Mouse (Mus musculus) heart, adult 2 months (tissue): ENCODE measurements around the gene Pcgf1. TPM values are rescaled to one million over a fixed set of nuclear protein-coding genes. Genes with fewer than 3 reads are reported as not detected.

Experiments
- DNase-seq, 2 experiments: peaks; one replicate each; pipeline ENCODE4 v3.0.0; 2021
- H3K27ac ChIP-seq: fragments of 200-600 bp; 2 replicates; pipeline ENCODE4 v1.8.1; 2022
- H3K27me3 ChIP-seq: fragments of 200-500 bp; 2 replicates; pipeline ENCODE4 v1.6.1; 2012; ENCODE audit warnings: mild to moderate bottlenecking, low read length, inconsistent platforms, mixed read lengths; ENCODE audit not compliant: control insufficient read depth, insufficient read depth
- H3K36me3 ChIP-seq: fragments of 200-500 bp; 2 replicates; pipeline ENCODE4 v1.6.1; 2012; ENCODE audit warnings: low read length, inconsistent platforms; ENCODE audit not compliant: control insufficient read depth, insufficient read depth
- H3K4me1 ChIP-seq: fragments of 200-500 bp; 2 replicates; pipeline ENCODE4 v1.6.1; 2011; ENCODE audit warnings: low read length; ENCODE audit not compliant: control insufficient read depth, insufficient read depth
- H3K4me3 ChIP-seq: fragments of 200-600 bp; 2 replicates; pipeline ENCODE4 v1.8.1; 2022
- H3K79me2 ChIP-seq: fragments of 200-500 bp; replicated peaks from 2 replicates; pipeline ENCODE4 v1.6.1; 2012; ENCODE audit warnings: mild to moderate bottlenecking, inconsistent platforms, low read length, moderate library complexity, mixed read lengths; ENCODE audit not compliant: control insufficient read depth, insufficient read depth
- H3K9ac ChIP-seq: fragments of 200-500 bp; 2 replicates; pipeline ENCODE4 v1.6.1; 2012; ENCODE audit warnings: low read depth, mild to moderate bottlenecking, control low read depth, inconsistent platforms, low read length, mixed read lengths
- CTCF ChIP-seq: fragments of 200-600 bp; IDR thresholded peaks from 2 replicates; pipeline ENCODE4 v1.8.1; 2022; ENCODE audit warnings: antibody characterized with exemption, mild to moderate bottlenecking, moderate library complexity
- EP300 ChIP-seq: fragments of 200-500 bp; IDR thresholded peaks from 2 replicates; pipeline ENCODE4 v1.6.1; 2011; ENCODE audit warnings: low read depth, low read length, control low read depth; ENCODE audit not compliant: insufficient read depth
- POLR2A ChIP-seq: fragments of 200-500 bp; IDR thresholded peaks from 2 replicates; pipeline ENCODE4 v1.6.1; 2011; ENCODE audit warnings: mild to moderate bottlenecking, low read depth, low read length, control low read depth; ENCODE audit not compliant: insufficient read depth
- WGBS: fragments of 180-500 bp; shearing (Covaris S2); methylation state at CpG from one replicate; pipeline ENCODE4 v1.1.7; 2018; 5-methylcytosine and 5-hydroxymethylcytosine counted together
- intact Hi-C: fragments of 180-260 bp; cut with DNase I; formaldehyde crosslinking; loops from one replicate; pipeline ENCODE4 v1.15.1; 2025
- polyA plus RNA-seq: library from polyadenylated mRNA; depleted of rRNA; stranded (reverse); fragments of >200 nt; gene quantifications from 2 replicates; pipeline ENCODE4 v1.2.3, GENCODE M21; 2012
- total RNA-seq, 2 experiments: library from RNA; stranded (reverse); gene quantifications; 2 replicates each; pipeline ENCODE4 v1.2.3; 2021

The Pcgf1 gene
- total and polyA plus RNA-seq, 3 experiments: 7.7 to 11.5 (median 8.0) TPM

GRCm38 (mm10) chr6:83098411-83098810 is 20.7 kb downstream of the Pcgf1 start:
- H3K36me3 ChIP-seq: no peaks in the 10 kb centered on the region
- intact Hi-C loops: no loop called here
- H3K27ac ChIP-seq: no peak overlapping the region
- H3K9ac ChIP-seq: no peak overlapping the region
- H3K4me3 ChIP-seq: no peak overlapping the region
- no peak for DNase-seq
- TF ChIP-seq EP300: no peak
- no peak for TF ChIP-seq CTCF
- TF ChIP-seq POLR2A: no peak
- H3K4me1 ChIP-seq: peaks cover 4% of the 10 kb centered on the region
- H3K79me2 ChIP-seq: no peaks in the 10 kb centered on the region
- H3K27me3 ChIP-seq: no peaks in the 10 kb centered on the region
- WGBS: 68% methylated on average over 2 of the region's 2 CpGs

- Histone ChIP-seq H3K27ac (peak within 1 kb of the TSS; percentile 89), H3K27me3 (no peaks in the 10 kb centered on the region), H3K9ac (peak within 1 kb of the TSS; percentile 91), H3K4me3 (peak within 1 kb of the TSS; percentile 72), H3K36me3 (no peaks in the 10 kb centered on the region), H3K4me1 (peaks cover 4% of the 10 kb centered on the region), H3K79me2 (no peaks in the 10 kb centered on the region)
- under 1% methylated on average over 25 of the region's 25 CpGs for WGBS
- intact Hi-C loops: loop anchor here (1.0 to 10.0 kb wide), 2 partner anchors 105 to 163 kb away; no protein-coding TSS in a partner anchor
- TF ChIP-seq EP300 (peak; percentile 64; the same call in 1 of the 2 replicates), POLR2A (peak; percentile 68), CTCF (peak; percentile 68)
- DNase-seq: peak; percentile 89 to 92
Observed at GRCm38 (mm10) chr6:83101316-83101687, 23.6 kb downstream of the Pcgf1 start, which contains the start of the genes Ccdc142 and Gm42688. TSS of gene Ccdc142 (plus strand) at chr6:83101601. TSS of gene Gm42688 (plus strand) at chr6:83101617.

- Histone ChIP-seq H3K9ac (peak overlapping the region; percentile 91), H3K27ac (peak overlapping the region; percentile 89), H3K4me1 (peaks cover 4% of the 10 kb centered on the region), H3K36me3 (no peaks in the 10 kb centered on the region), H3K27me3 (no peaks in the 10 kb centered on the region), H3K79me2 (no peaks in the 10 kb centered on the region), H3K4me3 (peak overlapping the region; percentile 72)
- peak; percentile 79 to 80 for DNase-seq
- TF ChIP-seq POLR2A (no peak), CTCF (peak; percentile 66)
- under 1% methylated on average over 74 of the region's 74 CpGs for WGBS
- intact Hi-C loops: loop anchor here (1.0 to 10.0 kb wide), 2 partner anchors 106 to 163 kb away; no protein-coding TSS in a partner anchor
Observed at GRCm38 (mm10) chr6:83101688-83102556, 24.3 kb downstream of the Pcgf1 start.

GRCm38 (mm10) chr6:83103130-83103650 is 25.5 kb downstream of the Pcgf1 start:
- intact Hi-C loops: loop anchor here (10.0 kb wide), 1 partner anchor 162 kb away; no protein-coding TSS in a partner anchor
- DNase-seq: no peak
- H3K36me3 ChIP-seq: no peaks in the 10 kb centered on the region
- no peaks in the 10 kb centered on the region for H3K79me2 ChIP-seq
- peaks cover 4% of the 10 kb centered on the region for H3K4me1 ChIP-seq
- no peak for TF ChIP-seq CTCF
- TF ChIP-seq POLR2A: no peak
- TF ChIP-seq EP300: no peak
- H3K27me3 ChIP-seq: no peaks in the 10 kb centered on the region
- no peak overlapping the region for H3K9ac ChIP-seq
- no peak overlapping the region for H3K27ac ChIP-seq
- WGBS: 69% methylated on average over 11 of the region's 11 CpGs
- no peak overlapping the region for H3K4me3 ChIP-seq

- WGBS: 88% methylated on average over 4 of the region's 4 CpGs
- Histone ChIP-seq H3K79me2 (no peaks in the 10 kb centered on the region; the same call in 1 of the 2 replicates), H3K9ac (no peak overlapping the region), H3K4me1 (peaks cover 4% of the 10 kb centered on the region), H3K27ac (no peak overlapping the region), H3K4me3 (no peak overlapping the region), H3K27me3 (no peaks in the 10 kb centered on the region), H3K36me3 (no peaks in the 10 kb centered on the region)
- no peak for DNase-seq
- no peak for TF ChIP-seq EP300
- intact Hi-C loops: loop anchor here (10.0 kb wide), 1 partner anchor 161 kb away; no protein-coding TSS in a partner anchor
Observed at GRCm38 (mm10) chr6:83104158-83104557, 26.5 kb downstream of the Pcgf1 start.
